Mouse (Mus musculus) neural tube, embryonic 15.5 days (tissue): ENCODE measurements at regions not wholly inside any gene's neighbourhood (a gene's known extent, or its start where the extent isn't known, plus 50 kb on each side); places are given as distances from the start of the nearest gene placed in this dataset.

Experiments used
- ATAC-seq: fragments of 200-750 bp; cut with Nextera tagmentation; 2 replicates; pipeline ENCODE4 v1.8.0; 2017; ENCODE audit warnings: mild to moderate bottlenecking, moderate TSS enrichment, moderate library complexity; ENCODE audit not compliant: low FRiP score
- H3K27ac ChIP-seq: fragments of 300-500 bp; sonication (generic); replicated peaks from 2 replicates; pipeline ENCODE4 v1.5.1; 2015; ENCODE audit warnings: mild to moderate bottlenecking, inconsistent platforms
- H3K27me3 ChIP-seq: fragments of 300-500 bp; sonication (generic); replicated peaks from 2 replicates; pipeline ENCODE4 v1.6.1; 2015; ENCODE audit warnings: inconsistent platforms
- H3K36me3 ChIP-seq: fragments of 300-500 bp; sonication (generic); 2 replicates; pipeline ENCODE4 v1.6.1; 2015; ENCODE audit warnings: inconsistent platforms
- H3K4me1 ChIP-seq: fragments of 300-500 bp; sonication (generic); 2 replicates; pipeline ENCODE4 v1.6.1; 2015; ENCODE audit warnings: inconsistent platforms
- H3K4me2 ChIP-seq: fragments of 300-500 bp; sonication (generic); 2 replicates; pipeline ENCODE4 v1.6.1; 2015; ENCODE audit warnings: inconsistent platforms, mild to moderate bottlenecking, moderate library complexity
- H3K4me3 ChIP-seq: fragments of 300-500 bp; sonication (generic); replicated peaks from 2 replicates; pipeline ENCODE4 v1.5.1; 2015; ENCODE audit warnings: mild to moderate bottlenecking, inconsistent platforms
- H3K9ac ChIP-seq: fragments of 300-500 bp; sonication (generic); replicated peaks from 2 replicates; pipeline ENCODE4 v1.6.1; 2015; ENCODE audit warnings: mild to moderate bottlenecking, inconsistent platforms
- H3K9me3 ChIP-seq: fragments of 300-500 bp; sonication (generic); replicated peaks from 2 replicates; pipeline ENCODE4 v1.6.1; 2016; ENCODE audit warnings: inconsistent platforms
- WGBS: fragments of 180-500 bp; shearing (Covaris S2); methylation state at CpG from one replicate; pipeline ENCODE4 v1.1.7; 2015; ENCODE audit warnings: mixed read lengths; 5-methylcytosine and 5-hydroxymethylcytosine counted together

- no peak overlapping the region for H3K4me3 ChIP-seq
- H3K4me1 ChIP-seq: peaks cover 13% of the 10 kb centered on the region; the same call in 1 of the 2 replicates
- no peak overlapping the region for H3K4me2 ChIP-seq
- ATAC-seq: no peak
- 60% methylated on average over 5 of the region's 5 CpGs for WGBS
- H3K9ac ChIP-seq: no peak overlapping the region
- H3K36me3 ChIP-seq: no peaks in the 10 kb centered on the region
- no peaks in the 10 kb centered on the region for H3K27me3 ChIP-seq
- no peaks in the 10 kb centered on the region for H3K9me3 ChIP-seq
- no peak overlapping the region for H3K27ac ChIP-seq
Observed at GRCm38 (mm10) chr3:137564282-137564681, 57.1 kb upstream of the Ddit4l start.

- Histone ChIP-seq H3K27ac (no peak overlapping the region), H3K4me1 (no peaks in the 10 kb centered on the region), H3K4me2 (no peak overlapping the region), H3K9me3 (no peaks in the 10 kb centered on the region), H3K4me3 (no peak overlapping the region), H3K27me3 (no peaks in the 10 kb centered on the region), H3K9ac (no peak overlapping the region), H3K36me3 (no peaks in the 10 kb centered on the region)
- 100% methylated on average over 1 of the region's 2 CpGs for WGBS
- ATAC-seq: no peak
Observed at GRCm38 (mm10) chr3:137568580-137569313, 52.7 kb upstream of the Ddit4l start.
